Mouse (Mus musculus) splenic B cell, adult 2 months (primary cell): ENCODE results near the gene Dus1l.
A peak's percentile ranks its signal among the peaks of the same experiment; 100 is the strongest.

ENCODE experiments used
- DNase-seq: peaks from one replicate; pipeline ENCODE4 v3.0.0-alpha.2; 2011; ENCODE audit warnings: low read depth, low spot score
- H3K27me3 ChIP-seq: 2 replicates; pipeline ENCODE4 v1.6.1; 2012; ENCODE audit warnings: mild to moderate bottlenecking, low read length, moderate library complexity, mixed read lengths; ENCODE audit not compliant: control insufficient read depth, poor library complexity, insufficient read depth, severe bottlenecking
- H3K36me3 ChIP-seq: 2 replicates; pipeline ENCODE4 v1.6.1; 2012; ENCODE audit warnings: mild to moderate bottlenecking, low read length, moderate library complexity, mixed read lengths; ENCODE audit not compliant: control insufficient read depth, poor library complexity, insufficient read depth, severe bottlenecking

Gene Dus1l

DNA sequence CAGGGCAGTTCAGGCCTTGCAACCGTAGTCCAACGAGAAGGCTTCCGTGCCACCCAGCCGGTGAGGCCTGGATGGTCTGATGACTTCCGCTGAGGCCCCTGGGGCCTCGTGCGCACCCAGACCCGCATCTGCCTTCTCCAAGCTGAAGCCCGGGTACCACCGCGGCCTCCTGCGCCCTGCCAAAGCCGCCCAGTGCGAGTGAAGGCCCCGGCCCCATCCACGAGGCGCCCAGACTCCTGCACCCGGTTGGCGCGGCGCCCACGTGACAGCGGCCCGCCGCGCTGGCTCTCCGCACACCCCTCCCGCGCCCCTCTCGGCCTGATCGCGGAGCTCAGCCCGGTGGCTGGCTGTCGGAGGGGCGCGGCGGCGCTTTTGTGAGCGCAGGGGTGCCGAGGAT lies 27.3 kb upstream of the Dus1l start:
- Histone ChIP-seq H3K27me3 (no peaks in the 10 kb centered on the region), H3K36me3 (peaks cover 12% of the 10 kb centered on the region)
- DNase-seq, result no peak

DNA sequence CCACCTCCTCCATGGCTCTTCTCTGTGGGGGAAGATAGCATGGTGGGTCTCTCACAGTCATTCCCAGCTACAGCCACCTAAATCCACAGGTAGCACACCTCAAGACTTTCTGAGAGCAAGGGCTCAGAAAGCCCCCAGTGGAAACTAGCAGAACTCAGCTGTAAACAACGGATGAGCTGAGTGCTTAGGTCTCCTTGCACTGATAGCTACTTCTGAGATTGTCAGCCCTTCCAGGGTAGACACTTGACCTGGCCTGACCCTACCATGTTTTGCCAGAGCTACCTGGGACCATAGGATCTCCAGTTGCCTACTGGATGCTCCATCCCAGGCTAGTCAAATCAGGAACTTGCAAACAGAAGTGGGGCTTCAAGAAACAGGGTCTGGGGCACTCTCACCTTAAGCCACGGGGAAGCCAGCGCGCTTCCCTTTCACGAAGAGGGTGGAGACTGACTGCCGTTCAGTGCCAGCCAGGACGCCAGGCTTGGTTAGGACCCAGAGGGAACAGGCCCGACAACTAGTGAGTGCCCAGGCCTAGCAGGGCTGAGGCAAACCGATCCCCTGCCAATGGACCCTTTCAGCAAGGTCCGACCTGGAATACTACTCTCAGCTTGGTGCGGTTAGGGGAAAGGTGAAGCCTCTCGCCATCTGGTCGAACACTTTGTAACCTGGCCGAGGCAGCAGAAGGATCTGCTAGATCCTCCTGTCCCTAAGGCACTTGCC lies 26.8 kb upstream of the Dus1l start:
- Histone ChIP-seq H3K27me3 (no peaks in the 10 kb centered on the region), H3K36me3 (peaks cover 12% of the 10 kb centered on the region)
- peak; percentile 45 for DNase-seq

DNA sequence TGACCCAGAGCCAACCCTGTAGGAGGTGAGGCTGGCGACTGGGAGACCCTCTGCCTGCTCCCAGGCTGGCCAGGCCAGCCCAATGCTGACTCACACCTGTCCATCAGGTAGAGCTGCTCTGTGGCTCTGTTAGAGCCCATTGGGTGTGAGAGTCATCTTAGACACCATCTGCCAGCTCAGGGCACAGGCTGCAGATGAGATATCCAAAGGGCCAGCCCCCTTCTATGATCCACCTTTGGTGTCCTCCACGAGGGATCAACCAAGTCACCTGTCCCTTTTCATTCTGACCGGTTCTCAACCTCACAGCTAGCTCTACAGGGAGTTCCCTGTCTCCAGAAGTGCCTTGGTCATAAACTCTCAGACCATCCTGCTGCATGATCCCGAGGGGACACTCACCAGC lies 26.1 kb upstream of the Dus1l start:
- no peak for DNase-seq
- Histone ChIP-seq H3K36me3 (peaks cover 14% of the 10 kb centered on the region), H3K27me3 (no peaks in the 10 kb centered on the region)

DNA sequence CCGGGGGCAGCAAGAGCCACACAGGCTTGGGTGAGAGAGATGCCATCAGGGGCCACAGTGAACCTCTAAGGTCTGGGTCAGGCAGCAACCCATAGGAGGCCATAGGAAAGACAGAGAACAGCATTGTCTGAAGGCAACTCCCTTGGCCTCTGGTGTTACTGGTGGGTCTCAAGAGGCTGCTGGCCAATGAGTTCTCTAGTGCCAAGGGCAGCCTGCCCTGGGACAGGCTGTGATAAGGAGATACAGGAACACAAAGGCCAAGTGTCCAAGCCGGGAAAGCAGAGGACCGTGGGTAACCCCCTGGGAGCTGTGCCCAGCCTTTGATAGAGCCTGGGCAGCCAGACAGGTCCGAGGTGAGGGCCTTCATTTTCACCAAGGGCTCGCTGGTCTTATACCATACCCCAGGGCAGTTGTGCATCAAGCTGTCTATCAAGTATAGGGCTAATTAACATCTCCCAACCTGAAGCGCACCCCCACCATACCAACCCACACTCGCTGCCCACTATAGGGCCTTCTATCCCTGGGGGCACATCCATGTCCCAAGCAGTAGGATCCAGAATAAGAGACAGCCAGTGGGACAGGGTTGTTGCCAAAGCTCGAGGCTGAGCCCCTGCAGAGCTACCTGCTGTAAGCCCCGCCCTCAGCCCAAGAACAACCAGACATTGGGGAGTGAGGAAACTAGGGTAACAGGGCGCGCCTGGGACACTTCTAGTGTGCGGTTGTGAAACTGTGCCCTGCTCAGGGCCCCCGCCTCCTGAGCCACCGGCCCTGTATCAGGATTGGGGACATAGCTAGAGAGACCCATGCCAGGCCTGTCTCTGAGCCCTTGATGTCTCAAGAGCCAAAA lies 25.1 kb upstream of the Dus1l start:
- Histone ChIP-seq H3K27me3 (no peaks in the 10 kb centered on the region), H3K36me3 (peaks cover 15% of the 10 kb centered on the region)
- DNase-seq, result no peak

DNA sequence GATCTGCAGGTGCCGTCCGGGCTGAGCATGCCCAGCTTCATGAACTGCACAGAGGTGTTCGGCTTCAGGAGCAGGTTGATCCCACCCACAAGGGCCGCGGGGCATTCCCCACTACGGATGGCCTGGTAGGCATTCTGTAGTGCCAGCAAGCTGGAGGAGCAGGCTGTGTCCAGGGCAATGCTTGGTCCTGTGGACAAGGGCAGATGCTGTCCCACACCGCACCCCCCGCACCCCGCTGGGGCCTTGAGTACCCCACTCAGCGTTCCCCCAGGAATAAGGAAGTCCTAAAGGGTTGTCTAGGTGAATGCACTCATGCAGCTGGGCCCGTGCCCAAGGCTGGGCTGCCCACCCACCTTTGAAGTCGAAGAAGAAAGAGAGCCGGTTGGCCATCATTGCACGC lies 24.3 kb upstream of the Dus1l start:
- Histone ChIP-seq H3K36me3 (peaks cover 19% of the 10 kb centered on the region), H3K27me3 (no peaks in the 10 kb centered on the region)
- DNase-seq, result no peak

DNA sequence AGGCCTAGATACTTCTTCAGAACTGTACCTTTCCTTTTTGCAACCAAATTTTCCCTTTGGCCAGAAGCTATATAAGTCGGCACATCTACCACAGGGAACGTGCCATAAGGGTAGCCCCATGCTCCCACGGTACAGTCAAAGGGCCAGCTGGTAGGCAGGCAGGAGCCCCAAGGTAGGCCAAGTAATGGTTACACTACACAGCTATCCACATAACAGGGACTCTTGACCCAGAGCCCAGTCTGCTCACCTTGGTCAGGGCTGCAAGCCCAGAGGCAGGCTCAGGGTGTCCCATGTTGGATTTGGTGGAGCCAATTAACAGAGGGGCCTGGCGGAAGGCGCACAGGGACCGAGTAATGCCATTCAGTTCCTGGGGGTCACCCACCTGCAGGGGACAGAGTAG lies 23.4 kb upstream of the Dus1l start:
- no peak for DNase-seq
- H3K27me3 ChIP-seq, result no peaks in the 10 kb centered on the region
- peaks cover 19% of the 10 kb centered on the region for H3K36me3 ChIP-seq

DNA sequence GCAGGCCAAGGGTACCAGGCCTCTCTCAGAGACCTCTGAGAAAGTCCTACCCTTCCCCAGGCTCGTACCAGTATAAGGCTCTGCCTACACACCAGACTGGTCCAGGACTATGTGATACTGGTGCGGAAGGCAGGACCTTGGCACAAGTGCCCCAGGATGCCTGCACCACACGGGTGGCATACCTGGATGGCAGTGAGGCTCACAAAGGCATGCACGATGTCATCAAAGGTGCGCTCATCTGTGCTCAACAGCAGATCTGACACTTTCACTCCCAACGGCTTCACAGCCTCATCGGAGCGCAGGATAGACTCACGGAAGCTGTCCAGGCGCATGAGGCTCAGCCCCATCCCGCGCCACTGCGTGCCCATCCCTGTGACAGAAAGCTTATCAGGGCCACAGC lies 22.0 kb upstream of the Dus1l start:
- DNase-seq, result no peak
- no peaks in the 10 kb centered on the region for H3K27me3 ChIP-seq
- H3K36me3 ChIP-seq, result peaks cover 19% of the 10 kb centered on the region

DNA sequence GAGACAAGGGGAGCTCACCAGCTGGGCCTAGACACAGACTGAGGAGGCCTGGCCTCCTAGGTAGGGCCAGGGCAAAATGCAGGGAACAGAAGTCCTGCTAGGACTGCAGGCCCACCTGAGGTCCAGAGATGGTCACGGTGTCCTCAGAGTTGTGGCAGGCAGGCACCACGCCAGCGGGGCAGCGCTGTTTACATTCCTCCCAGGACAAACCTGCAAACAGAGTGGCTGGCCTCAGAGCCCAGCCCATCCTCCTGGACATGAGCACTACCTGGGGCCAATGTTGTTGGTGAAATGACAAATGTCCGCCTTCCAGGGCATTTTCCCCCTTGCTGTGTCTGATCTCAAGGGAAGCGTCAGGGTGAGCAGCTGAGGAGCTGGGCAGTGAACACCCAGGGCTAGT lies 21.2 kb upstream of the Dus1l start:
- Histone ChIP-seq H3K36me3 (peaks cover 19% of the 10 kb centered on the region), H3K27me3 (no peaks in the 10 kb centered on the region)
- no peak for DNase-seq

DNA sequence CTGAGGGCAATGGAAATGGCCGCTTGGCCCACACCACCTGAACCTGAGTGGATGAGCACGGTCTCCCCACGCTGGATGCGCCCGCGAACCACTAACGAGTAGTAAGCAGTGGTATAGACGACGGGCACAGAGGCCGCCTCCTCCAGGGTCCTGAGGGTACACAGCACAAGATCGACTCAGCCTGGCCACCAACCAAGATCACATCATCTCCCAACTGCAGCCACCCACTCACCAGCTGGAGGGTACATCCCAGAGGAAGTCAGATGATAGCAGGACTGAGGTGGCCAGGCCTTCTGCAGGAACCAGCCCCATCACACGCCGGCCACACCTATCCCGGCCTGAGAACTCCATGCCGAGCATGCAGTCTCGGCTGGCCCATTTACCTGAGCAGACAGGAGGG lies 15.9 kb upstream of the Dus1l start:
- DNase-seq, result no peak
- peaks cover 10% of the 10 kb centered on the region for H3K36me3 ChIP-seq
- H3K27me3 ChIP-seq, result no peaks in the 10 kb centered on the region

DNA sequence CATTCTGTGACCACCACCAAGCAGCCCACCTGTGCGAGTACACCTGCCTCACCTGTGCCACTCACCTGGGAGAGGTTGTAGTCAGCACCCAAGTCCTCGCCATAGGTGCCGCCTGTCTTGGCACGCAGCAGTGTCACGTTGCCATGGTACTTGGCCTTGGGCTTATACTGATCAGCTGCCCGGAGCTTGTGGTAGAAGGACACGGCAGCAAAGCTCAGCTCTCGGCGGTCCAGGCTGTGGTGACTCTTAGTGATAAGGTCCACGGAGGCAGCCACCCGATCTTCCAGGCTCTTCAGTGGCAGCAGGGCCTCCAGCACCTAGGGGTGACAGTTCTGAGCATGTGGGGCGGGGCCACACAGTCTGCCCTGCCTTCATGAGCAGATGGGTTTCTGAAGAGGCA lies 11.8 kb upstream of the Dus1l start:
- no peak for DNase-seq
- Histone ChIP-seq H3K27me3 (no peaks in the 10 kb centered on the region), H3K36me3 (peaks cover 5% of the 10 kb centered on the region)

DNA sequence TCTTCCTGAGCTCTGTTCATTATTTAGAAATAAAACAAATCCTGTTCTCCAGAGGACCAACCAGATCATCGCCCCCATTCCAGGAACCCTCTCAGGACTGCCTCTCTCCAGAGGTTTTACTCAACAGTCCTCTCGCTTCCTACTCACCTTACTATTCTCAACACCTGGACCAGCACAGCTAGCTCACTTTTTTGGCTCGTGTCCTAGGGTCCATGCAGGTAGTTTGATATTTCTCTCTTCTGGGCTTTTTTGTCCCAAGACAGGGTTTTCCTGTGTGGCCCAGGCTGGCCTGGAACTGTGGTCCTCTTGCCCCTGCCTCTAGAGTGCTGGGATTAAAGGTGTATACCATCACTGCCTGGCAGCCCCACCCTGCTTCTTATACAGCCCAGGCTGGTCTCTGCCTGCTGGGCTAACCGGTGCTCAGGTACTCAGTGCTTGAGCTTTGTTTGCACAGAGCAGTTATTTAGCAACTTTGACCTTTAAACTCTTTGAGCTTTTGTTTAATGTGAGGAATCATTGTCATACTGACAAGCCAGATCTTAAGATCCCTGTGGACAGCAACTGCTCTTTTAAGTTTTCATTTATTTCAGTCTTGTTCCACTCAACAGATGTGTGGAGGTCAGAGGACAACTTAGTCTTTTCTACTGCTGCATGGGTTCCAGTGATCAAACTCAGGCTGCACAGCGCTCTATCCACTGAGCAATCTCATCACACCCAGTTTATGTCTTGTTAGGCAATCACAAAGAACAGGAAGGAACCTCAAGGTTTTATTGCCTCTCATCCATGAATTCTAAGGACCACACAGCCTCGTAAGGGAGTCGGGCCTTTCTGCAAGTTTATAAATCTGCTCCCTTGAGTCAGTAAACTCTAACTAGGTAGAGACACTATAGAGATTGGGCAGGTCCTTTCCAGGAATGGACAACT lies 9.4 kb upstream of the Dus1l start:
- Histone ChIP-seq H3K27me3 (no peaks in the 10 kb centered on the region), H3K36me3 (no peaks in the 10 kb centered on the region; the same call in 1 of the 2 replicates)
- DNase-seq, result no peak

DNA sequence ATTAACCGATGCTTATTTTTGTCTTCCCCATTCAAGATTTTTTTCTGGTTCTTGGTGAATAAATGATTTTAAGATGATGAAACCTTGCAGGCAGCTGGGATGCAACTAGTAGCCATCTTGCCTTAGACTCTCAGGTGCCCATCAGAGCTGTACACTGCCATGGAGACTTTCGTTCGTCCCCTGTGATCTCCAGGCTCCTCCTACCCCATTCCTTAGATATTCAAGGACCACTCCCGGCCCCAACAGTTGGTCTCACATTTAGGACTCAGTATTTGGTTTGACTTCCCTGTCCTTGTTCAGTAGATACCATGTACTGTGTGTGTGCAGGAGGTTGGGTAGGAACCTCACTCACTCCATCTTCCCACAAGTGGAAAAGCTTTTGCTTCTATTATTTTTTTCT lies 8.6 kb upstream of the Dus1l start:
- Histone ChIP-seq H3K36me3 (no peaks in the 10 kb centered on the region; the same call in 1 of the 2 replicates), H3K27me3 (no peaks in the 10 kb centered on the region)
- DNase-seq, result no peak

DNA sequence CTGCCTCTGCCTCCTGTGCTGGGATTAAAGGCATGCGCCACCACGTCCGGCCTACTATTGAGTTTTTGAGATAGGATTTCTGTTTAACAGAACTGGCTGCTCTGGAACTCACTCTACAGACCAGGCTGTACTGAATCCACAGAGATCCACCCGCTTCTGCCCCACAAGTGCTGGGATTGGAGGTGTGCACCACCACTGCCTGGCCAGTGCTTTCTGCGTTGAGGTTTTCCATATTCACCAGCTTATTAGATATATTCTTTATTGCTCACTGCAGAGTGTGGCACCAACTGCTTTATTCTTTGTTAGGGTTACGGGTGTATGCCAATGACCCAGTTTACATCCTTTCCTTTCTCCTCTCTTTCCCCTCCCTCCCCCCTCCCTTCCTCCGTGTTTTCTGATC lies 8.1 kb upstream of the Dus1l start:
- DNase-seq, result no peak
- Histone ChIP-seq H3K27me3 (no peaks in the 10 kb centered on the region), H3K36me3 (no peaks in the 10 kb centered on the region; the same call in 1 of the 2 replicates)

DNA sequence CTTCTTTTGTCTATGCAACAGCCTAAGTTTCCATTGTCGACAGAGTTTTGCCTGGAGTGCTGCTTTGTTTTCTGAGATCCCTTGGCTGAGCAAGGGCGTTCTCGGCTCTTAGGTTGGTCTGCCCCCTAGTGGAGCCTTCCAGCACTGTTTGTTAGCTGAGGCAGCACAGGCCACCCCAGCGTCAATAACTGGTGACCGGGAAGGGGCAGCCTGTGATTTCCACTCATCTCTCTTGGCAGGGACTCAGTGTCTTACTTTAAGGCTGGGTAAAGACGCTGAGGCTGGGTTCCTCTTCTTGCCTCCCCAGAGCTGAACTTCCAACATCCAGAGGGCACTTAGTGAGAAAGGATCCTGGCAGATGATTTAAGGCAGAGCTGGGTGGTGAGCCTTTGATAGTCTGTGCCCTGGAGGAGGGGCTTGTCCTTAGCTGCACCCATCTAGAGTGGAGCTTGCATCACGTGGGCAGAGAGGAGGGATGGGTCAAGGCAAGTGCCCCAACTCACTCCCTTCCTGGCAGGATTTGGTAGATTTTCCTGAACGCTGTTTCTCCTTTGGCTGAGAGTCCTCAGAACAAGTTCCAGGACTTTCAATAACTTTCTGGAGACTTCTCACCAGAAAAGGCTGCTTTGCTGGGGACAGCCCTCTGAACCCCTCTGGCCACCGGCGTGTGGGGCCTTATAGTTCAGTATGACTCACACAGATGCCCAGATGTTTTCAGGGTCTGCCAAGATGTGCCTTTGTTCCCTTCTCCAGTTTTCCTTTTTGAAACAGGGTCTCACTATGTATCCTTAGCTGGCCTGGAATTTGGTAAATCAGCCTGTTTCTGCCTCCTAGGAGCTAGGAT lies 4.1 kb upstream of the Dus1l start:
- H3K36me3 ChIP-seq, result no peaks in the 10 kb centered on the region; the same call in 1 of the 2 replicates

More for the DNA sequence above, 4.1 kb upstream of the Dus1l start:
- DNase-seq, result peak; percentile 89
- no peaks in the 10 kb centered on the region for H3K27me3 ChIP-seq
